Mouse (Mus musculus) G1E-ER4 (cell line): ENCODE measurements around the gene Ccdc63. TPM values are rescaled to one million over a fixed set of nuclear protein-coding genes. Genes with fewer than 3 reads are reported as not detected.

Source experiments
- GATA1 ChIP-seq: IDR thresholded peaks from one replicate; pipeline ENCODE4 v1.8.0; 2012; ENCODE audit warnings: low read length, inconsistent platforms
- polyA plus RNA-seq: library from polyadenylated mRNA; stranded (reverse); fragments of >175 nt; gene quantifications from 2 replicates; pipeline ENCODE4 v1.2.3, GENCODE M21; 2012

Gene Ccdc63
- polyA plus RNA-seq, 1 experiment: not detected

DNA sequence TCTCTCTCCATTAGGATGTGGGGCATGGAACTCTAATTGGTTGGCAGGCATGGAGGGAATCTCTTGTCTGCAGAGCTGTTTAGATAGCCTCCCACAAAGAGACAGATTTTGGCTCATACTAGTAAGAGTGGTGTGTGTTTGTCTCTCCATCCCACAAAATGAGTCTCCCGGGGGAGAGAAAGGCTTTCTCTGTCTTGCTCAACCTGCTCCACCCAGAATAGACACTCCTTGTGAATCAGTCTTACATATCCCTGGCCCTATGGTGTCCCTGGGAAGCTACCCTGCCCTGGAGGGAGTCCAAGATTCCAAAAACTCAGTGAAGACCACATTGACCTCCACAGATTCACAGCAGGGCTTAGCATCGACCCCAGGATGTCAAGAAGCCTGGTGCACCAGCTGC, 15.9 kb upstream of the Ccdc63 start:
- TF ChIP-seq GATA1: no peak

DNA sequence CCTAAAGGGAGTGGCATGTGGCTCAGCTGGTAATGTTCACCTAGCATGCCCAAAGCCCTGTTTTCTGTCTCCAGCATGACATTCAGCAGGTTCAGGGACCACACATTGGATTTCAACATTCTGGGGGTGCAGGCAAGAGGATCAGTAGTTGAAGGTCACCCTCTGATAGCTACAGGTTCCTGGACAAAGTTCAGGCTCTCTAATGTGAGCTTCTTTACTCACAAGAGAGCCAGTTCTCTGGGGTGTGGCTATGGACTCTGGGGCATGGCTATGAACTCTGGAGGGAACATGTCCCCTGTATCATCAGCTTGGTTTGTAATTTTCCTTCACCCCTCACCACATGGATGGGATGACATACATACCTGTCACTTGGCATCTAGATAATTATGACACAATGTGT, 15.0 kb upstream of the Ccdc63 start:
- TF ChIP-seq GATA1: no peak

DNA sequence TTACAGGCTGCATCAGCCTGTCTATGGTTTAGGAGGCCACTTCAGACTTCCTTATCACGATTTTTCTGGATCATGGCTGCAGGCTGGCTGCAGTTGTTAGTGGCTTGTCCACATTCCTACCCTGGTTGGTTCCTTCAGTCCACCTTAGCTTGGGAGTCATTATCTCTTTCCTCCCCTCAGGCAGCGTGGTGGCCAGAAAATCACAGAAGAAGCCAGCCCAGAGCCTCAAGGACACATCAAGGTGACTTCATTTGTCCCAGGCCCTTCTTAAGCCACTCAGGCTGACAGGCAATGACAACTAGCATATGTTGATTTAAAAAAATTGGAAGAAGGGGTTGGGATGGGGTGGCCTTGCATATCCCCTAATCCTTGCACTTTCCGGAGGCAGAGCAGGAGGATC, 14.2 kb upstream of the Ccdc63 start:
- no peak for TF ChIP-seq GATA1

DNA sequence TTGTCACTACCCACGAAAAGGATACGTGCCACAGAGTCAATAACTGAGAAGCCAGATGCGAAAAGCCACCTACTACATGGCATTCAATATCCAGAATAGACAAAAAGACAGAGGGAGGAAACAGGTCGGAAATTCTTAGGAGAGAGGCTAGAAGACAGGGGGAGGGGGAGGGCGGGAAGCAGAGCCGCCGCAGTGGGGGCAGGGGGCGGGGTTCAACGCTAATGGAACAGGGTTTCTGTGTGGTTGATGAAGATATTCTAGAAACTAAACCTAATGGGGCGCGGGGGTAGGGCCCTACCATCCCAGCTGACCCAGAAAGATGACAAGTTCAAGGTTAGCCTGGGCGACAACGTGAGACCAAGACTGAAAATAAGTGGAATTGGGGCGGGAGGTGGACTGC, 13.4 kb upstream of the Ccdc63 start:
- no peak for TF ChIP-seq GATA1

DNA sequence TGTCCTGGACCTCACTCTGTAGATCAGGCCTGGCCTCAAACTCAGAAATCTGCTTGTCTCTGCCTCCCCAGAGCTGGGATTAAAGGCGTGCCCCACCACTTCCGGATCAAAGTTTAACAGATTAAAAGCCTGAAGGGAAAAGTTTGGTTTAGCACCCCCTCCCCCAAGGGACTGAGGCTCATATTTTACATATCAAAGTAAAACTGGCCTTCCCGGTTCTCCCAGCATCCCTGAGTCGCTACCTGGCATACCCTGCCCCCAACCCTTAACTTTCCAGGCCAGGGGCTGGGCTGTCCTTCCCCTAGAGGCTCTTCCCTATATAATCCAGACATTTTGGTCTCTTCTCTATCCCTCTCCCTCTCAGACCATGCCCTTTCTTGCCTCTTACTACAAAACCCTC, 8.6 kb upstream of the Ccdc63 start:
- TF ChIP-seq GATA1: no peak

DNA sequence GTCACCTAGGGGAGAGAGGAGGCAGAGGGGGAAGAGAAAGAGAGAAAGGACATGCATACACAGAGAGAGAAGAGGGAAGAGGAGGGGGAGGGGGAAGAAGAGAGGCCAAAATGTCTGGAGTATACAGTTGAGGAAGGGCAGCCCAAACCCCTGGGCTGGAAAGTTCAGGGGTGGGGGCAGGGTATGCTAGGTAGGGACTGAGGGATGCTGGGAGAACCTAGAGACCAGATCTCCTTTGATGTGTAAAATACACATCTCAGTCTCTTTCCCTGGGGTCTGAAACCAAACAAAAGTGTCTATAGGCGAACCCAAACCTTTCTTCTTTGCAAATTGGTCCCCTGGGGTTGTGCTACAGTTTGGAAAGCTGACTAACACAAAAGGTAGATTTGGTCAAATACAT, 7.5 kb upstream of the Ccdc63 start:
- TF ChIP-seq GATA1: no peak

DNA sequence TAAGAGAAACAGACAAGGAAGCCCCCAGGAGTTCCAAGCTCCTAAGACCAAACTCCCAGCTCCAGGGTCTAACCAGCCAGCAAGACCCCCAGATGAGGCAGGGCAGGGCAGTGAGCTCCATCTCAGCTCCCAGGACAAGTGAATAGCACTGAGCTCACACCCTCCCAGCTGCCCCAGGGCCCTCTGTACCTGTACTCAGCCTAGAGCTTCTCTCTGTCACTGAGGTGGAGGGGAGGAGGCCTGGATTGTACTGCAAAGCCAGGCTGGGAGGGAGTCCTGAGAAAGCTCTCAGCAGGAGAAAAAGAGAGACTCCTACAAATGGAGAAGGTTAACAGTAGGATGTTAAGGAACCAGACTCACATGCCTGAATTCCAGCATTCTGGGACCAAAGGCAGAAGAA, 6.0 kb upstream of the Ccdc63 start:
- TF ChIP-seq GATA1: no peak

DNA sequence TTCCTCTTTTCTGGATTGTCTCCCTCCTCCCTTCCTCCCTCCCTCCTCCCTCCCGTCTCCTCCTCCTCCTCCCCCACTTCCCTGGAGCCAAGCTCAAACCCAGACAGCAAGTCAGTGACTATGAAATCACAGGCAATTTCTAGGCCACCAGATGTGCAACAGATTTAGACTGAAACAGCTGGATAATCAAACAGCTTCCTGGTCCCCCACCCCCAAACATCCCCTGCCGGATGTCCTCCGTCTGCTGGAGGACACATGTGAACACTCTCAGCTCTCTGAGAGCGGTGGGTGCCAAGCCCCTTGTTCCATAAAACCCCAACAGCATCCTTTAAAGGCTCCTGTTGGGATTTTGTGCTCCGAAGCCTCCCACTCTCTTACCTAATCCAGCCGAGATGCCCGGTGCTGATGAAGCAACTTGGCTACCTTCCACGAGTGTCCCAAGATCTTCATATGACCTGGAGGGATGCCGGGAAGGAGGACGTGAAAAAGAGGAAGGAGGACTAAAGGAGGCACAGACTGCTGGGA, 5.5 kb upstream of the Ccdc63 start:
- no peak for TF ChIP-seq GATA1

DNA sequence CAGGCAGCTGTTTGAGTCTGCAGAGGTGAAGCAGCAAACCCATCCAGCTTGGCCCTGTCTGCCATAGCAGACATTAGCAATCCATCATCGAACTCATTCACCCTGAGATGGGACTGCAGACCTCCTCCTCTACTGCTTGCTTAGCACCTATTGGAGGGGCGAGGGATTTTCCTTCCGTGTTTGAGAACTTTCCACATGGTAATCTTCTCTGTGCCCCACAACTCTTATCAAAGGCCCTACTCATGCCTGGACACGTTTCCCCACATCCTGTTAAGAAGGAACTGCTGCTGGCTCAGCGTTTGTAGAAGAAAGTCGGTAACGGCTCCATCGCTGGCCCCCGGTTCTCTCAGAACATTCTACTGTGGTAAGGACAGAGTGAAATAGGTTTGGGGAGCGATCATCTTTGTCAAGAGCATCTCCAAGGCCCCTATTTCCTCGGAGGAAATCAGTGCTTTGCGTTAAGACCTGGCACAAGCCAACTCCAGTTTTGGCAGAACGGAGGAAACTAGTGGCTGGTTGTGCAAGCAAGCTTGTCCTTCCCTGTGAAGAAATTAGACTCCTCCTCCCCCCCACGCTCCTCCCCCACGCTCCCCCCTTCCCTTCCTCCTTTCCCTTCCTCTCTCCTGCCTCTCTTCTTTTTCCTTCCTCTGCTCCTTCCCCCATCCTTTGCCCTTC, 4.9 kb upstream of the Ccdc63 start:
- TF ChIP-seq GATA1: no peak

DNA sequence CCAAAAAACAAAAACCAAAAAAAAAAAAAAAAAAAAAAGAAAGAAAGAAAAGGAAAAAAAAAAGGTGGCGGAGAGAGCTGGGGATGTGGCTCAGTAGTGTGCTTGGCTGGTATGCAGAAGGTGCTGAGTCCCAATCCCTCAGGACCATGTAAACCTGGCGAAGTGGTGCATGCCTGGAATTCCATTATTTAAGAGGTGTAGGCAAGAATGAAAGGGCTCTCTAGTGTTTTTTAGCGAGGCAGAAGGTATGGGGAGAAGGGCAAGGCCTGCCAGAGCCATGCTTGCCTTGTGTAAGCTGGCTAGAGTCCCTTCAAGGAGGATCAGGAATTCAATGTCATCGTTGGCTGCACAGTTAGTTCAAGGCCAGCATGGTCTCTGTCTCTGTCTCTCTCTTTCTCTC, 4.2 kb upstream of the Ccdc63 start:
- TF ChIP-seq GATA1: no peak

DNA sequence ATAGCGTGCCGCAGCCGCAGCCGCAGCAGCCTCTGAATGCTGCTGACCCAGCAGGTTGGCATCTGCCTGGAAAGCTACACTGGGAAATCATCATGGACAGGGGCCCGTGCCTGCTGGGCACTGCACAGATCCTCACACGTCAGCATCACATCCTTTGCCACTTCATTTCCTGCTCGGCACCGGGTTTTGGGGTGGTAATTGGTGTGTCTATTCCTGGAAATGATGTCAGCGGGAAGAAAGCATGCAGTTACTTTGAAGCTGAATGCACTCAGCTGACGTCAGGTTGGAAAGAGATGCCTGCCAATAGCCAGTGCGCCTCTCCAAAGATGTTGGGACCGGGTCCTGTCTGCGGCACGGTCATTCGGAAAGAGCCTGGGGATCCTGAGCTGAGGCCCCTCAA, 2.9 kb upstream of the Ccdc63 start:
- TF ChIP-seq GATA1: no peak

DNA sequence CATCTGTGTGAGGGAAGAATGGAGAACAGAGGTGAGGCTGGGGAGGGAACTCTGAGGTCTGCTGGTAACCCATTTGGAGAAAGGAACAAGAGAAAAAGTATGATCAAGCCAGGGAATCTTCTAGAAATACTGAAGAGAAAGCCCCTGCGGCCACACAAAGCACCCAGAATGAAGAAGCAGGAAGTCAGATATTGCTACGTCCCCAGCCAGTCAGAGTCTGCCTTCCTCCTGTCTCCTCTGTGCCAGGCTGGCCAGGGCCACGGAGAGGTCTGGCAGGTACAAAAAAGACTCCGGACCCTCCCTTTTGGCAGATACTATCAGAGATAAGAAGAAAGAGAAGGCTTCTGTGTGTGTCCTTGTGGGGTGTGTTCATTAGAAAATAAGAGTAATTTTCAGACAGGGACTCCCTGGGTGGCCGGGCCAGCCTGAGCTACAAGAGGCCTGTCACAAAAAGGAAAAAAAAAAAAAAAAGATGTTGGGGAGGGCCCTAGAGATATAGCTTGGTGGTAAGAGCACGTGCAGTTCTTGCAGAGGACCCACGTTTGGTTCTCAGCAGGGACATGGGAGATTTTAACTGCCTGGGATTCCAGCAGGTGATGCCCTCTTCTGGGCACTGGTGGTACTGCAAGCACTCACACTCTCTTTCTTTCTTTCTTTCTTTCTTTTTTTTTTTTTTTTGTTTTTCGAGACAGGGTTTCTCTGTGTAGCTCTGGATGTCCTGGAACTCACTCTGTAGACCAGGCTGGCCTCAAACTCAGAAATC, 1.8 kb upstream of the Ccdc63 start:
- no peak for TF ChIP-seq GATA1

DNA sequence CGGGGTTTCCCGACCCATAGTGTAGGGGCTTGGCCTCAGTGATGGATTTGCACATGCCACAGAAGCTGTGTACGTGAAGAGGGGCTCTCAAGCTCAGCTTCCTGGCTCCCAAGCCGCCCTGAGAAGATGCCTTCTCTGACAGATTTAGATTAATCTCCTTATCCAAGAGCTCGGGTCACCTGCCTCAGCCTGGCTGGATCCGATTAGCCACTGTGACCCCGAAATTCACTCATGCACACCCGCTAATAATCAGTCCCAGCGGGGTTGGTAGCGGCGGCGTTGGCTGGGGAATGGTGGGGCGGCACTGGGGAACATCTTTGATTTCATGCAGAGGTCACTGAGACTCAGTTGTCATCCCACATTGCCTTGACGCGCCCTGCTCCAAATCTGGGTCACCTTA, 1.8 kb downstream of the Ccdc63 start:
- no peak for TF ChIP-seq GATA1

DNA sequence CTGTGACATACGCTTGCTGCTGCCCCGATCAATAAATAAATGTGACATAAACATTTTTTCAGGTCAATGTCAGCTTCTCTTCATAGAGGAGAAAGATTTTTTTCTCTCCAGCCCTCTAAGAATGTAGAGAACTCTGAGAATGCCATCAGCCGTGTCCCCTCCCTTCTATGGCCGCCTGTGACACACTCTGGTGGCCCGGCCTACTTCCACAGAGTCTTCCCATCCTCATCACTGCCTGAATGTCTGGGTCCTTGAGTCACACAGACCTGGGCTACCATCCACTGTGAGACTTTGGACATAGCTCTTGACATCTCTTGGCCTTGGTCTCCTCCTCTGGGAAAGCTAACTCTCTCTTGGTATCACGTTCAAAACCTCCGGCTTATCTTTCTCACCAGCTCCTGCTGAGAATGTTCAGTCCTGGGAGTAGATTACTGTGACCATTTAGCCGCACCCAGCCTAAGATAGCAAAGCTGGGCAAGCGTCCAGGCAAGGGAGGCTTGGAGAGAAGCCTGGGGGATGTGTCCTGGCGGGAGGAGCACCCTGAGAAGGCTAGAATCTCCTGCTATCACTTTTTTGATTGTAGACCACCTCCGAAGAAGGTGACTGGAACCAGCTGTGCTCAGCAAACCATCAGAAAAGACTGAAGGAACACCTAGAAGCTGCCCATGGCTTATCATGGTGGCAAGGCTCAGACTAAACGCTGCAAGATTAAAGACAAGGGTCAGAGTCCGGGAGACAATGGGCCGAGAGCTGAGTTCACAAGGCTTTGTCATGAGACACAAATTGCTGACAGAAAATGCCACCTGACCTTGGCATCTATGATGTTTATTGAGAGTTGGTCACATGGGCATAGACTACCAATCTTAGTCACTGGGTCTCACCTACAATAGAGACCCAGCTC, 3.9 kb downstream of the Ccdc63 start:
- no peak for TF ChIP-seq GATA1

DNA sequence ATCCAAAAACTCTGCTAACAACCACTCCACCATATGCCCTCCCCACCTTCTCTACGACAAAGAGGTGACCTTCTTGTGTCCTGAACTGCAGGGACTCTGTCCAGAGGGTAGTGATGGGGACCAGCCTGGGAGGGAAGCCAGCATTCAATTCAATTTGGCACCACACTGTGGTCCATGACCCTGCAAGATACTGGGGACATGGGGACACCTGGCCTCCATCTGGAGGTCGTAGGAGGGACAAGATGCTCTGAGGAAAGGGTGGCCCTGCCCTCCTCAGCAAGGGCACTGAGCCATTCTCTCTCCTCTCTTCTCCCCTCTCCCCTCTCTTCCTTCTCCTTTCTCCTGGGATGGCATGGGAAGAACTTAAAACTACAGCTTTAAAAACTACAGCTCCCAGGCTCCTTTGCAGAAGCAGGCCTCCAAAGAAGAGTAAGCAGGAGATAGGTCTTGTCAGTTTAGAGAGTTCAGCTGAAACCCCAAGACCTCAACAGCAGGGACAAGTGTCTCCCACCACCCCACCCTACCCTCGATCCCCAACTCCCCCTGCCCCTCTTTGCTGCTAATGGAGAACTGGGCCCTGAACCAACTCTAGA, 5.2 kb downstream of the Ccdc63 start:
- no peak for TF ChIP-seq GATA1
